Mouse (Mus musculus) heart, embryonic 16.5 days (tissue): Measurements from ENCODE around the gene Pgap2. TPM values are rescaled to one million over a fixed set of nuclear protein-coding genes. Genes with fewer than 3 reads are reported as not detected.

ENCODE experiments used
- ATAC-seq: fragments of 200-750 bp; cut with Nextera tagmentation; replicated peaks from 2 replicates; pipeline ENCODE4 v1.8.0; 2017; ENCODE audit warnings: moderate number of reproducible peaks; ENCODE audit not compliant: insufficient read depth, low FRiP score; ENCODE audit errors: extremely low read depth
- H3K27ac ChIP-seq: fragments of 300-500 bp; sonication (generic); 2 replicates; pipeline ENCODE4 v1.5.1; 2014; ENCODE audit warnings: mild to moderate bottlenecking, low read length, control low read depth, moderate library complexity
- H3K27me3 ChIP-seq: fragments of 300-500 bp; sonication (generic); 2 replicates; pipeline ENCODE4 v1.6.1; 2014; ENCODE audit warnings: low read length, mixed read lengths; ENCODE audit not compliant: control insufficient read depth, insufficient read depth
- H3K36me3 ChIP-seq: fragments of 300-500 bp; sonication (generic); 2 replicates; pipeline ENCODE4 v1.6.1; 2014; ENCODE audit not compliant: control insufficient read depth, insufficient read depth
- H3K4me1 ChIP-seq: fragments of 300-500 bp; sonication (generic); 2 replicates; pipeline ENCODE4 v1.6.1; 2014; ENCODE audit warnings: low read length, mixed read lengths; ENCODE audit not compliant: control insufficient read depth, insufficient read depth
- H3K4me2 ChIP-seq: fragments of 300-500 bp; sonication (generic); 2 replicates; pipeline ENCODE4 v1.6.1; 2014; ENCODE audit warnings: low read depth, mild to moderate bottlenecking, control low read depth, low read length
- H3K4me3 ChIP-seq: fragments of 300-500 bp; sonication (generic); 2 replicates; pipeline ENCODE4 v1.5.1; 2014; ENCODE audit warnings: mild to moderate bottlenecking, control low read depth, low read length
- H3K9ac ChIP-seq: fragments of 300-500 bp; sonication (generic); 2 replicates; pipeline ENCODE4 v1.6.1; 2014; ENCODE audit warnings: low read length, control low read depth
- H3K9me3 ChIP-seq: fragments of 300-500 bp; sonication (generic); replicated peaks from 2 replicates; pipeline ENCODE4 v1.6.1; 2016; ENCODE audit warnings: low read length; ENCODE audit not compliant: control insufficient read depth
- WGBS: fragments of 180-500 bp; shearing (Covaris S2); extraction: QIAGEN DNeasy Blood & Tissue Kit; methylation state at CpG from one replicate; pipeline ENCODE4 v1.1.7; 2014; 5-methylcytosine and 5-hydroxymethylcytosine counted together
- polyA plus RNA-seq: library from polyadenylated mRNA; unstranded; fragments of >200 nt; fragmentation: Nextera tagmentation; extraction: Ambion mirVana; gene quantifications from 2 replicates; pipeline ENCODE4 v1.2.1, GENCODE M21; 2015

Pgap2 gene
- polyA plus RNA-seq, 1 experiment from 2014 or later, result 61.6 TPM

GRCm38 (mm10) chr7:102246265-102246664, 36.3 kb downstream of the Pgap2 start:
- 51% methylated on average over 6 of the region's 6 CpGs for WGBS
- H3K9ac ChIP-seq, result peak overlapping the region; percentile 38; the same call in 1 of the 2 replicates
- no peaks in the 10 kb centered on the region for H3K27me3 ChIP-seq
- no peaks in the 10 kb centered on the region for H3K9me3 ChIP-seq
- H3K27ac ChIP-seq, result peak overlapping the region; percentile 64
- H3K4me2 ChIP-seq, result peak overlapping the region; percentile 84
- H3K36me3 ChIP-seq, result peaks cover under 1% of the 10 kb centered on the region
- ATAC-seq, result no peak
- peak overlapping the region; percentile 94; the same call in 1 of the 2 replicates for H3K4me3 ChIP-seq
- H3K4me1 ChIP-seq, result peaks cover 74% of the 10 kb centered on the region

GRCm38 (mm10) chr7:102246956-102247797, 37.2 kb downstream of the Pgap2 start:
- Histone ChIP-seq H3K9ac (peak overlapping the region; percentile 38; the same call in 1 of the 2 replicates), H3K36me3 (no peaks in the 10 kb centered on the region; the same call in 1 of the 2 replicates), H3K27ac (peak overlapping the region; percentile 36; the same call in 1 of the 2 replicates), H3K27me3 (no peaks in the 10 kb centered on the region), H3K9me3 (no peaks in the 10 kb centered on the region), H3K4me2 (peak overlapping the region; percentile 84), H3K4me1 (peaks cover 73% of the 10 kb centered on the region), H3K4me3 (peak overlapping the region; percentile 94)
- no peak for ATAC-seq
- WGBS, result 50% methylated on average over 12 of the region's 12 CpGs

- Histone ChIP-seq H3K27ac (peak overlapping the region; percentile 91), H3K4me3 (peak overlapping the region; percentile 94), H3K4me1 (peaks cover 58% of the 10 kb centered on the region), H3K9ac (peak overlapping the region; percentile 99), H3K9me3 (no peaks in the 10 kb centered on the region), H3K27me3 (no peaks in the 10 kb centered on the region), H3K36me3 (no peaks in the 10 kb centered on the region), H3K4me2 (peak overlapping the region; percentile 84)
- no peak for ATAC-seq
- WGBS, result 10% methylated on average over 16 of the region's 16 CpGs
Observed at GRCm38 (mm10) chr7:102248691-102249404, 38.8 kb downstream of the Pgap2 start.

- peak overlapping the region; percentile 99 for H3K9ac ChIP-seq
- H3K4me3 ChIP-seq, result peak overlapping the region; percentile 94
- under 1% methylated on average over 23 of the region's 23 CpGs for WGBS
- H3K4me1 ChIP-seq, result peaks cover 52% of the 10 kb centered on the region
- no peaks in the 10 kb centered on the region for H3K27me3 ChIP-seq
- H3K4me2 ChIP-seq, result peak overlapping the region; percentile 84
- no peaks in the 10 kb centered on the region for H3K9me3 ChIP-seq
- H3K36me3 ChIP-seq, result no peaks in the 10 kb centered on the region
- peak overlapping the region; percentile 91 for H3K27ac ChIP-seq
- ATAC-seq, result peak; percentile 25
Observed at GRCm38 (mm10) chr7:102249531-102249895, 39.5 kb downstream of the Pgap2 start.

- H3K36me3 ChIP-seq, result no peaks in the 10 kb centered on the region
- no peaks in the 10 kb centered on the region for H3K9me3 ChIP-seq
- peaks cover 46% of the 10 kb centered on the region for H3K4me1 ChIP-seq
- peak overlapping the region; percentile 99 for H3K9ac ChIP-seq
- under 1% methylated on average over 31 of the region's 49 CpGs for WGBS
- peak overlapping the region; percentile 94 for H3K4me3 ChIP-seq
- ATAC-seq, result peak; percentile 85
- no peaks in the 10 kb centered on the region for H3K27me3 ChIP-seq
- peak overlapping the region; percentile 84 for H3K4me2 ChIP-seq
- peak overlapping the region; percentile 91 for H3K27ac ChIP-seq
Observed at GRCm38 (mm10) chr7:102249896-102250630, 40.1 kb downstream of the Pgap2 start.

GRCm38 (mm10) chr7:102250631-102251214, 40.7 kb downstream of the Pgap2 start:
- ATAC-seq, result peak; percentile 79
- Histone ChIP-seq H3K4me3 (peak overlapping the region; percentile 94), H3K4me1 (peaks cover 40% of the 10 kb centered on the region), H3K27me3 (no peaks in the 10 kb centered on the region), H3K9me3 (no peaks in the 10 kb centered on the region), H3K36me3 (no peaks in the 10 kb centered on the region), H3K4me2 (peak overlapping the region; percentile 84), H3K9ac (peak overlapping the region; percentile 99), H3K27ac (peak overlapping the region; percentile 91)
- WGBS, result under 1% methylated on average over 32 of the region's 33 CpGs

- H3K27me3 ChIP-seq, result no peaks in the 10 kb centered on the region; the same call in 1 of the 2 replicates
- H3K4me2 ChIP-seq, result no peak overlapping the region
- WGBS, result 75% methylated on average over 1 of the region's 1 CpGs
- H3K27ac ChIP-seq, result no peak overlapping the region
- H3K4me1 ChIP-seq, result peaks cover 12% of the 10 kb centered on the region
- ATAC-seq, result no peak
- H3K9ac ChIP-seq, result no peak overlapping the region
- H3K36me3 ChIP-seq, result no peaks in the 10 kb centered on the region
- no peaks in the 10 kb centered on the region for H3K9me3 ChIP-seq
- H3K4me3 ChIP-seq, result no peak overlapping the region
Observed at GRCm38 (mm10) chr7:102253631-102254030, 43.6 kb downstream of the Pgap2 start.

- Histone ChIP-seq H3K9me3 (no peaks in the 10 kb centered on the region), H3K4me1 (peaks cover 5% of the 10 kb centered on the region), H3K36me3 (no peaks in the 10 kb centered on the region), H3K27me3 (no peaks in the 10 kb centered on the region; the same call in 1 of the 2 replicates), H3K4me3 (no peak within 1 kb of the TSS), H3K27ac (no peak within 1 kb of the TSS), H3K4me2 (no peak within 1 kb of the TSS), H3K9ac (no peak within 1 kb of the TSS)
- 76% methylated on average over 3 of the region's 3 CpGs for WGBS
- ATAC-seq, result no peak
Observed at GRCm38 (mm10) chr7:102255954-102256353, 45.9 kb downstream of the Pgap2 start, which contains the start of gene Rhog. Gene Rhog, minus strand, starts transcription at chr7:102256054.
